Mouse (Mus musculus) adrenal gland, adult (tissue): Measurements from ENCODE around the gene Myo1c.

Source experiments
- DNase-seq, 2 experiments: peaks; one replicate each; pipeline ENCODE4 v3.0.0; 2022 to 2023; ENCODE audit warnings: low spot score in 1 of 2; ENCODE audit not compliant: inconsistent age in 2 of 2

The Myo1c gene

GRCm38 (mm10) chr11:75650311-75650710 lies at the start of gene Myo1c:
Gene Myo1c (plus strand): TSS chr11:75650504.
- peak; percentile 63 to 77 for DNase-seq

GRCm38 (mm10) chr11:75604826-75605225 lies 45.5 kb upstream of the Myo1c start:
- DNase-seq = no peak

- DNase-seq = no peak
These were observed 45.0 kb upstream of the Myo1c start for GRCm38 (mm10) chr11:75605318-75605717.

- DNase-seq = no peak
These were observed 41.5 kb upstream of the Myo1c start for GRCm38 (mm10) chr11:75608776-75609175.

GRCm38 (mm10) chr11:75610021-75610420 lies 40.3 kb upstream of the Myo1c start:
- no peak for DNase-seq

GRCm38 (mm10) chr11:75614769-75615168 lies 35.5 kb upstream of the Myo1c start:
- no peak for DNase-seq

- no peak for DNase-seq
These were observed 34.7 kb upstream of the Myo1c start for GRCm38 (mm10) chr11:75615556-75615955.

GRCm38 (mm10) chr11:75619133-75619532 lies 31.2 kb upstream of the Myo1c start:
- DNase-seq = peak in 1 of 2 experiments; percentile 64

GRCm38 (mm10) chr11:75620136-75620780 lies 30.0 kb upstream of the Myo1c start:
- peak; percentile 91 to 94 for DNase-seq

- peak in 1 of 2 experiments; percentile 62 for DNase-seq
These were observed 28.9 kb upstream of the Myo1c start for GRCm38 (mm10) chr11:75621426-75621825.

GRCm38 (mm10) chr11:75622588-75623329 lies 27.5 kb upstream of the Myo1c start:
- DNase-seq = peak in 1 of 2 experiments; percentile 56

GRCm38 (mm10) chr11:75624102-75624554 lies 26.2 kb upstream of the Myo1c start:
- peak in 1 of 2 experiments; percentile 68 for DNase-seq

GRCm38 (mm10) chr11:75625820-75626219 lies 24.5 kb upstream of the Myo1c start:
- DNase-seq = peak; percentile 67 to 84

- DNase-seq = peak in 1 of 2 experiments; percentile 48
These were observed 20.2 kb upstream of the Myo1c start for GRCm38 (mm10) chr11:75630098-75630497.

GRCm38 (mm10) chr11:75630645-75631229 lies 19.6 kb upstream of the Myo1c start, which contains the start of gene Inpp5k:
Gene Inpp5k (plus strand): TSS chr11:75630988.
- peak; percentile 98 to 99 for DNase-seq

GRCm38 (mm10) chr11:75631561-75632225 lies 18.6 kb upstream of the Myo1c start:
- DNase-seq = peak in 1 of 2 experiments; percentile 81

- no peak for DNase-seq
These were observed 17.4 kb upstream of the Myo1c start for GRCm38 (mm10) chr11:75632921-75633320.

- peak in 1 of 2 experiments; percentile 33 for DNase-seq
These were observed 15.5 kb upstream of the Myo1c start for GRCm38 (mm10) chr11:75634801-75635200.

- DNase-seq = peak; percentile 27 to 71
These were observed 15.0 kb upstream of the Myo1c start for GRCm38 (mm10) chr11:75635315-75635714.

GRCm38 (mm10) chr11:75643323-75643722 lies 7.0 kb upstream of the Myo1c start:
- no peak for DNase-seq

- peak in 1 of 2 experiments; percentile 31 for DNase-seq
These were observed 5.6 kb upstream of the Myo1c start for GRCm38 (mm10) chr11:75644684-75645083.
